Comparison of ENCODE assay signal across 8 mouse cellular contexts in genomic region chr3:19062249-19062859, GRCm38 (mm10).
DNase-seq lines count a peak whose midpoint lies in the region; ATAC-seq and TF ChIP-seq lines count a peak whose summit lies in the region.
"Had no signal": no experiment of that assay in that cellular context is flagged by ENCODE, and none has a peak within 500 bp of the region (broad histone marks: within the 10 kb centered on the region; RNA-seq: fewer than 3 reads in every experiment).

No protein-coding gene starts in this region.

- peak; percentile 69 for TF ChIP-seq CTCF in lung, postnatal 0 days (IDR thresholded peaks at IDR 0.05)

- no peak overlapping the region for H3K4me2 ChIP-seq in forebrain, embryonic 14.5 days (ENCODE audit: low read length)
- no peak overlapping the region for H3K4me2 ChIP-seq in kidney, embryonic 15.5 days
- H3K4me2 ChIP-seq in lung, postnatal 0 days (replicated peaks; ENCODE audit: low read depth, low read length) = no peak overlapping the region
- H3K4me2 ChIP-seq: heart, embryonic 13.5 days had no signal

- no peak overlapping the region for H3K27ac ChIP-seq in forebrain, embryonic 14.5 days (ENCODE audit: low read depth, low read length)
- H3K27ac ChIP-seq in kidney, embryonic 15.5 days = no peak overlapping the region
- H3K27ac ChIP-seq in lung, postnatal 0 days (ENCODE audit: low read length) = no peak overlapping the region
- H3K27ac ChIP-seq: heart, embryonic 13.5 days had no signal

- no peak overlapping the region for H3K9ac ChIP-seq in forebrain, embryonic 14.5 days (ENCODE audit: low read length)
- H3K9ac ChIP-seq in kidney, embryonic 15.5 days = no peak overlapping the region
- no peak overlapping the region for H3K9ac ChIP-seq in lung, postnatal 0 days (replicated peaks; ENCODE audit: low read depth)
- H3K9ac ChIP-seq: heart, embryonic 13.5 days had no signal

- no peak overlapping the region for H3K4me3 ChIP-seq in forebrain, embryonic 14.5 days (ENCODE audit: low read depth, low read length)
- no peak overlapping the region for H3K4me3 ChIP-seq in kidney, embryonic 15.5 days (replicated peaks)
- H3K4me3 ChIP-seq in lung, postnatal 0 days (ENCODE audit: low read depth, low read length) = no peak overlapping the region
- H3K4me3 ChIP-seq: heart, embryonic 13.5 days had no signal

- H3K9me3 ChIP-seq in forebrain, embryonic 14.5 days (replicated peaks; ENCODE audit: control insufficient read depth, low read length) = no peaks in the 10 kb centered on the region
- H3K9me3 ChIP-seq in kidney, embryonic 15.5 days (replicated peaks) = no peaks in the 10 kb centered on the region
- no peaks in the 10 kb centered on the region for H3K9me3 ChIP-seq in lung, postnatal 0 days (ENCODE audit: low read length)
- H3K9me3 ChIP-seq: heart, embryonic 13.5 days had no signal

- peak; percentile 49 for ATAC-seq in forebrain, embryonic 14.5 days
- ATAC-seq in kidney, embryonic 15.5 days (replicated peaks; ENCODE audit: low FRiP score) = peak; percentile 20; the same call in 1 of the 2 replicates
- no peak for ATAC-seq in lung, postnatal 0 days

- WGBS in forebrain, embryonic 14.5 days = 39% methylated on average over 6 of the region's 6 CpGs
- 38% methylated on average over 6 of the region's 6 CpGs for WGBS in kidney, embryonic 15.5 days
- 33% methylated on average over 6 of the region's 6 CpGs for WGBS in lung, postnatal 0 days

- DNase-seq in thymus, postnatal 0 days (ENCODE audit: low spot score) = peak; percentile 9
- no peak for DNase-seq in thymus, postnatal 25 days
- DNase-seq in c-Kit-negative CD71-positive TER-119-positive erythroid progenitor cells, embryonic 14.5 days (ENCODE audit: low read depth, low spot score) = peak; percentile 1
- peak; percentile 78 for DNase-seq in forebrain, embryonic 14.5 days (ENCODE audit: low spot score)
- peak; percentile 66 for DNase-seq in lung, postnatal 0 days (ENCODE audit: low spot score)
- DNase-seq in right cerebral cortex, adult 2 months (ENCODE audit: low spot score in 2 of 2) = peak; percentile 73 to 81

- no peaks in the 10 kb centered on the region for H3K27me3 ChIP-seq in forebrain, embryonic 14.5 days (replicated peaks; ENCODE audit: control insufficient read depth, insufficient read depth, low read length)
- 0 out of 2 replicates have a peak, but pooled peaks cover 3% of the 10 kb centered on the region for H3K27me3 ChIP-seq in kidney, embryonic 15.5 days
- no peaks in the 10 kb centered on the region for H3K27me3 ChIP-seq in lung, postnatal 0 days (replicated peaks; ENCODE audit: insufficient read depth, low read length)

- 0 out of 2 replicates have a peak, but pooled peaks cover 3% of the 10 kb centered on the region for H3K4me1 ChIP-seq in forebrain, embryonic 14.5 days (ENCODE audit: control insufficient read depth, insufficient read depth, low read length)
- H3K4me1 ChIP-seq in kidney, embryonic 15.5 days = 0 out of 2 replicates have a peak, but pooled peaks cover 3% of the 10 kb centered on the region
- H3K4me1 ChIP-seq in lung, postnatal 0 days (ENCODE audit: insufficient read depth, low read depth, low read length) = no peaks in the 10 kb centered on the region

- TF ChIP-seq EP300 in lung, postnatal 0 days (IDR thresholded peaks at IDR 0.05) = no peak

- H3K36me3 ChIP-seq in forebrain, embryonic 14.5 days (ENCODE audit: control insufficient read depth, insufficient read depth, low read length) = no peaks in the 10 kb centered on the region
- H3K36me3 ChIP-seq in kidney, embryonic 15.5 days = no peaks in the 10 kb centered on the region
- H3K36me3 ChIP-seq in lung, postnatal 0 days (ENCODE audit: insufficient read depth, low read length) = no peaks in the 10 kb centered on the region
- H3K36me3 ChIP-seq: heart, embryonic 13.5 days had no signal
